Mouse (Mus musculus) brain, embryonic 14.5 days (tissue): ENCODE measurements around the gene Pfkp. TPM values are rescaled to one million over a fixed set of nuclear protein-coding genes. Genes with fewer than 3 reads are reported as not detected.

Experiments used
- DNase-seq: peaks from one replicate; pipeline ENCODE4 v3.0.0-alpha.2; 2011; ENCODE audit warnings: low read depth
- CTCF ChIP-seq: fragments of 200-500 bp; IDR thresholded peaks from 2 replicates; pipeline ENCODE4 v1.5.1; 2012; ENCODE audit warnings: inconsistent platforms, mild to moderate bottlenecking, moderate library complexity, borderline replicate concordance; ENCODE audit not compliant: insufficient read depth, insufficient read length; ENCODE audit errors: extremely low read depth
- POLR2A ChIP-seq: fragments of 200-500 bp; IDR thresholded peaks from 2 replicates; pipeline ENCODE4 v1.6.1; 2012; ENCODE audit warnings: mild to moderate bottlenecking, inconsistent platforms, borderline replicate concordance; ENCODE audit not compliant: poor library complexity, insufficient read depth, insufficient read length, severe bottlenecking; ENCODE audit errors: extremely low read depth
- polyA plus RNA-seq: library from polyadenylated mRNA; depleted of rRNA; stranded (reverse); fragments of >200 nt; gene quantifications from 2 replicates; pipeline ENCODE4 v1.2.3, GENCODE M21; 2012

Gene Pfkp
- polyA plus RNA-seq, 1 experiment = 258 TPM

DNA sequence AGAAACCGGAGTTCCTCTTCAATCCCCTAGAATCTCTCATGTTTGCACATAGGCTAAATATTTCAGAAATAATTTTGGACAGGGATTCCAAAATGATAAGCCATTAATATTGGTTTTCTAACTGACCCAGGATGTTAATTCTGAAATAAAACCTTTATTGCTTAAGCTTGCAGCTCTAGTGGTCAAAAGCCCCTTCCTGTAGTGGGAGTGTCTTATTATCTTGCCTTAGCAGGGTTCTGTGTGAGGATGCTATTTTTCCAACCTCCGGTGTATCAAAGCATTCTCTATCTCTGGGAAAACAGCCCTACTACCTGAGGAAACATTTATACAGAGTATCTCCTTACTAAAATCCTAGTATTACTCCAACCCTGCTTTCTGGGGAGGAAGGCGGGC, 1.9 kb downstream of the Pfkp start:
- TF ChIP-seq CTCF = no peak
- TF ChIP-seq POLR2A = no peak
- DNase-seq = no peak

DNA sequence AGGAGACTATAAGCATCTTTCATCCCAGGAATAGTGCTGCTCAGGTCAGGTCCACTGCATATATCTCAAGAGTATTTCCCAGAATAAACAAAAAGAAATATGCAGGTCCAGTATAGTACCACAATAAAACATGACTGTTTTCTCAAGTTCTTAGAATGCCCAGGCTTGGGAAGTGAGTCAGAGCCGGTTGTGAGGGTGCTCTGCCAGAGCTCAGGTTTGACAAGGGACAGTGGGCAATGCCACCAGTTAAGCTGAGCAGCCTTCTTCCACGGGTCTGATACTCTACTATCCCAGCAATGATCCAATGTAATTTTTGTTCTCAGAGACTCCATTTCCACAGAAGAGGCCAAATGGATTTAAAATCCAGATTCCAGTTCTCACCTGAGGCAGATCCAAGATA, 2.3 kb downstream of the Pfkp start:
- DNase-seq = no peak

DNA sequence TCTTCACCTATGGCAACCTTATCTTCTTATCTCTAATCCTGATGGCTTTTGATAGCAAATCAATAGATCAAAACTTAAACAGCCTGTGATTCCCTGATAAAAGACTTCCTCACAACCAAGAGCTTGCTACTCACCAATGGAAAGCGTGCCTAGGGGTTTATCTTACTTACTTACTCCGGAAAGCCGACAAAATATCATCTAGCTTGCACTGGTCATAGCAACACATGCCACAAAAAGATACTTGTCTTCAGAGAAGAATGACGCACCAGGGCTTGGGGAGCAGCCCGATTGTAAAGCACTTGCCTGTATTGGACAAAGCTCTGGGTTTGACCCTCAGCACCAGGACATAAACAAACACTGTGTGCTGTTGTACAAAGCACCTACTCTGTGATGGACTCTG, 4.6 kb downstream of the Pfkp start:
- TF ChIP-seq POLR2A = no peak
- no peak for TF ChIP-seq CTCF
- no peak for DNase-seq

More for the DNA sequence above, 2.3 kb downstream of the Pfkp start:
- TF ChIP-seq POLR2A (no peak), CTCF (no peak)

DNA sequence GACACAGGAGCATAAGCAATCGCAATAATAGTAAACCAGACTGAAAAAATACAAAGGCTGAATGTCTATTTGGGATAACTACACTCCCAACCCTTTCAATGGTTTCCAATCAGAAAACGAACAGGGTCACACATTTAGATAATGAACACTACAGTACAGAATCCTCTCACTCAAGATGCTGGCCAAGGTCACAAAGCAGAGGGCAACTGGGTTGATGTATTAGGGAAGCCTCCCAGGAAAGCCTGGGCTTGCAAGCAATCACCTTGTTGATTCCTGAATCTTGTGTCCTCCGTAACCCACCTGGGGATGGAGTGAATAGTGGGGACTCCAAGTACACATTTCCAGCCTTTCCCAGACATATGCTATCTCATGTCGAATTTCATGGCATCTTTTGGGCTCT, 5.6 kb downstream of the Pfkp start:
- TF ChIP-seq CTCF = no peak
- no peak for TF ChIP-seq POLR2A
- DNase-seq = no peak

DNA sequence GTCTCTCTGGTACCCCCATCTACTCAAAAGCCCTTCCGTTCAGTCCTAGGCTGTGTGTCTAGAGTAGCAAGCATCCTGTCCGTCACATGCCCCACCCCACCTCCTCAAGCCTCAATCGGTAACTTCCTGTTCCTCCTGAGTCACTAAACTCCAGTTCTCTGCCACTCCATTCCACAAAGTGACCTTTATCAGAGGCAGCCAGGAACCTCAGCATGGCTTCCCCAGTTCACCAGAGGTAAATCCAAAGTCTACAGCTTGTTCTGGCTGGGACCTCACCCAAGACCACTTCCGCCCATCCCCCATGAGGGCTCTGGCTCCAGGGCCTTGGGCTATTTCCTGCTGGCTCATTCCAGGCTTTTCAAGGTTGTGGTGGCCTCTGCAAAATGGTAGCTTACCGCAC, 6.1 kb downstream of the Pfkp start:
- TF ChIP-seq POLR2A (no peak), CTCF (no peak)
- no peak for DNase-seq

DNA sequence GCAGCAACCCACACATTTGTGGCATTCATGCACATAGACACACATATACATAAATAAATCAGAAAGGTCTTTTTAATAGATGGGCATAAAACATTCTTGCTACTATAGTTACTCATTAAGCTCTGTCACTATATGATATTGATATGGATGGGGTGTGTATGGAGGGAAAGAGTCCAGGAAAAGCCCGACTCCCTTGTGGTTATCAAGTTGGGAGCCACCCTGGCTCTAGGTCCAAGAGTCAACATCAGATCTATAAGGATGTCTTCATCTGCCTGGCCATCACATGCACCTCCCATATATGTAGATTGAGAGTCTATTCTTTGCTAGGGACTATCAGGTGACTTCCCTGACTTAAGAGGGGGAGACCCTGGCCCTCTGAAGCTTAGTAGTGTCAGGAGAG, 7.1 kb downstream of the Pfkp start:
- no peak for TF ChIP-seq POLR2A
- DNase-seq = no peak

DNA sequence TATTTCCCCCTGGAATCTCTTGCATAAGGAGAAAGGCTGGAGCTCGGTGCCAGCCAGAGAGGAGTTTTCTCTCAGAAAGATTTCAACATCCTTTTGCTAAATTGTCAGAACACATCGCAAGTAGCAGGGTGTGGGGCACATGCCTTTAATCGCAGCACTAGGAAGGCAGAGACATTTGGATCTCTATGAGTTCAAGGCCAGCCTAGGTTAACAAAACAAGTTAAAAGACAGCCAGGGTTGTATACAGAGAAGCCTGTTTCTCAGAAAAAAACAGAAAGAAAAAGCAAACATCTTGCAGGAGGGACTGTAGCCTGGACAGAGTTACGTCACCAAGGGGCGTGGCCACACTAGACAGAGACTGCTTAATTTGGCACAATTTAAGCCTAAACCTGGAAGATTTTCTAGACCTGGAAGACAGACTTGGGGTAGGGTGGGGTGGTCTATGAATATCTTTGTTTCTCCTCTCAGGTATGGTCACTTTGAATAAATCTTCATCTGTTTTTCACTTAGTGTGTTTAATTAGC, 9.0 kb downstream of the Pfkp start:
- TF ChIP-seq POLR2A = no peak

DNA sequence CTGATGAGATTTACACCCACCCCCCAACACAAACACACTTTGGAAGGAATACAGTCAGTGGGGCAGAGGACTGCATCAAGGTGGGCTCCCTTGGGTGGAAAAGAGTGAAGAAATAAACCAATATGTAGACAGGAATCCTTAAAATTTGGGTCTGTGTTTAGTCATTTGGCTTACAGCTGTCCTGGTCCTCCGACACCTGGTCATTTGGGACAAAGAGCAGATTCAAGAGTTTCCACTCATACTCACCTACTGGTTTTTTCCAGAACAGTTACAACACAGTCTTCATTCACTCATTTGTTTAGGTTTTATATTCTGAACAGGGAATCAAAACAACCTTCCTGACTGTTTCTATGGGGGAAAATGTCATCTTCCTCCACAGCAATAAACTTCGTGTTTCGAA, 9.6 kb downstream of the Pfkp start:
- TF ChIP-seq CTCF = no peak
- TF ChIP-seq POLR2A = no peak
- no peak for DNase-seq

More for the DNA sequence above, 9.0 kb downstream of the Pfkp start:
- DNase-seq = no peak

DNA sequence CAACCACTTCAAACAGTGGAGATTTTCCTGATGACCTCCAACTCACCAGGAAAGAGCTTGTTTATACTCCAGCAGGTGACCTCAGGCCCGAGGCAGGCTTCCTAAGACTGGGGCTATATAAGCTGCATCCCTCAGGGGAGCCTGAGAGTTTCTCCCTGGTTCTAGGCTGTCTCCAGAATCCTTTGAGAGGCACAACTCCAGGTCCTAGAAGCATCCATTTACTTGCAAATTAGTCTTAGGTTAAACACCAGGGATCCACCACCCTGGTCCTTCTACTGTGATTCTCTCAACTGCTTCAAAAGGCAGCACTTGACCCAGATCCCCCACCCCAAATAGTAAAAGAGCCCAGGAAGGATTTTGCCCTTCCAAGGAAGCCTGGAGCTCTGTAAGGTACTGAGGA, 10.2 kb downstream of the Pfkp start:
- no peak for DNase-seq
- TF ChIP-seq POLR2A (no peak), CTCF (no peak)

DNA sequence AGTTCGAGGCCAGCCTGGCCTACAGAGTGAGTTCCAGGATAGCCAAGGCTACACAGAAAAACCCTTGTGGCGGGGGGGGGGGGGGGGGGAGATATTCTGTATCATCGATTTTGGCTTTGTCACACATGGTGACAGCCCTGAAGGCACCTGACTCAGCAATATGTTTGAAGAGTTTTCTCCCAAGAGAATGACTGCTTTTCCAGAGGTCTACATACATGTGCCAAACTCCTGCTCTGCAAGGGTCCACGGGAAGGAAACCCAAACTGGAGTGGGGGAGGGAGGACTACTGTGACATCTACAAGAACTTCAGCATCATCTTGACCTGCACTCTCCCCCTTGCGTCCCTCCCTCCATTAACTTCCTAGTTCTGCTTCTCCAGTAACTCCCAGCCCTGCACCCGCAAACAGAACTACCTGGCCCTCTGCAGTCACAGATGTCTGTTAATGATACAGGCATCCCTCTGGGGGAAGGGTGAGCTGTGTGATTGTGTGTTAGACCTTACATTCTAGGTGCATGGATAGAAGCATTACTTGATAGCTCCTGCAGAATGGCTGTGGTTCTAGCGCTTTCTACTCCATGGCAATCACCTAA, 10.9 kb downstream of the Pfkp start:
- no peak for DNase-seq
- TF ChIP-seq POLR2A (no peak), CTCF (no peak)

DNA sequence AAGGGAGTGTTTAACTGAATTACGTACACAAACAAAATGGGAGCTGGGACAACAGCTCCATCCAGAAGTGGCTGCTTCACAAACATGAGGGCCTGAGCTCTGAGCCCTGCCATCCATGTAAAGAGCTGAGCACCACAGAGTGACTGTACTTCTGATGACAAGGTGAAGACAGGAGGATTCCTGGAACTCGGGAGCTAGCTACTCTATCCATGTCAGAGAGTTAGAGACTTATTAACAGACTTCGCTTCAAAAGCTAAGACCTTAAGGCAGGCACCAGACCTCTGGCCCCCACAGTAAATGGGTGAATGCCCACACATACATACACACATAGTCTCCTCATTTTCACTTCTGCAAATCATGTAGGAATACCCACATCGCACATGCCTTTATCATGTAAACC, 11.6 kb downstream of the Pfkp start:
- DNase-seq = no peak
- TF ChIP-seq CTCF = no peak
- no peak for TF ChIP-seq POLR2A

DNA sequence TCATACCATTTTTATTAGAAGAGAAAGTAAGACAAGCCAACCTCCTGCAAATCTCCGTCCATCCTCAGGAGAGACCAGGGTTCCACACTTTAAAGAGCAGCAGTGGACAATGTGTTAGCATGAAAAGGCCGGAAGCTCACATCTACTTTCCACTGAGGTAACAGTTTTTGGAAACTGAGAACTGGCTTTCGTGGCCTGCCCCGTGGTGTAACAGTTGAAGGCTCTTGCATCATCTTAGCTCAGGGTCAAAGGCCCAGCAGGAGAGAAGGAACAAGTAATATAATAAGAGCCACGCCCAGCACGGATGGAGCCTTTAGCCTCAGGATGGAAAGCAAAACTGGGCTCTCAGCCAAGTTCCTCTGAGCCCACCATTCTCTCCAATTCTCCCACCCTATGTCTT, 12.1 kb downstream of the Pfkp start:
- TF ChIP-seq CTCF (no peak), POLR2A (no peak)
- no peak for DNase-seq
